Mouse (Mus musculus): Measurements from ENCODE around the gene Pskh1.

Gene Pskh1

DNA sequence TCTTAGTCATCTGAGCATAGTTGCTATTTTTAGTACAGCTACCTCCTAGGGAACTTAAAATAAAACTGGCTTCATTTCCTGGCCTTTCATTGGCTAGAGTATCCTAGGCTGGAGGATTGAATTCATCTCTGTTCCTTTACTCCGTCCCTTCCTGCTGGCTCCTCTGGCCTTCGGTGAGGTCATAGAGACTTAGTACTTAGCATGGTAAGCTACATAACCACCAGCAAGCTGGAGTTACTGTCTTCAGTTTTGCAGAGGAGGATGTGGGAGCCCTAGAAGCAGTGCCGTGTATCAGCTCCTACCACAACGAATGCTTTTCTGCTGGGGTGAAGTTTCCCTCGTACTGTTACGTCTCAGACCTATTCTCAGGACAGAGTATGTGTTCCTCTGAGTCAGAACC, 25.9 kb upstream of the Pskh1 start:
- Histone ChIP-seq H3K36me3 (ENCODE audit: insufficient read depth, low read length) (peaks cover 95% of the 10 kb centered on the region), H3K4me3 (replicated peaks; ENCODE audit: low read length) (no peak overlapping the region), H3K9me3 (ENCODE audit: low read length) (no peaks in the 10 kb centered on the region), H3K4me1 (replicated peaks; ENCODE audit: low read depth, low read length) (peaks cover 89% of the 10 kb centered on the region), H3K27me3 (ENCODE audit: insufficient read depth, low read length) (no peaks in the 10 kb centered on the region)
- TF ChIP-seq NANOG (IDR thresholded peaks at IDR 0.05; ENCODE audit: borderline replicate concordance, low read length) (no peak), POU5F1 (IDR thresholded peaks at IDR 0.05; ENCODE audit: borderline replicate concordance, low read length) (no peak)

DNA sequence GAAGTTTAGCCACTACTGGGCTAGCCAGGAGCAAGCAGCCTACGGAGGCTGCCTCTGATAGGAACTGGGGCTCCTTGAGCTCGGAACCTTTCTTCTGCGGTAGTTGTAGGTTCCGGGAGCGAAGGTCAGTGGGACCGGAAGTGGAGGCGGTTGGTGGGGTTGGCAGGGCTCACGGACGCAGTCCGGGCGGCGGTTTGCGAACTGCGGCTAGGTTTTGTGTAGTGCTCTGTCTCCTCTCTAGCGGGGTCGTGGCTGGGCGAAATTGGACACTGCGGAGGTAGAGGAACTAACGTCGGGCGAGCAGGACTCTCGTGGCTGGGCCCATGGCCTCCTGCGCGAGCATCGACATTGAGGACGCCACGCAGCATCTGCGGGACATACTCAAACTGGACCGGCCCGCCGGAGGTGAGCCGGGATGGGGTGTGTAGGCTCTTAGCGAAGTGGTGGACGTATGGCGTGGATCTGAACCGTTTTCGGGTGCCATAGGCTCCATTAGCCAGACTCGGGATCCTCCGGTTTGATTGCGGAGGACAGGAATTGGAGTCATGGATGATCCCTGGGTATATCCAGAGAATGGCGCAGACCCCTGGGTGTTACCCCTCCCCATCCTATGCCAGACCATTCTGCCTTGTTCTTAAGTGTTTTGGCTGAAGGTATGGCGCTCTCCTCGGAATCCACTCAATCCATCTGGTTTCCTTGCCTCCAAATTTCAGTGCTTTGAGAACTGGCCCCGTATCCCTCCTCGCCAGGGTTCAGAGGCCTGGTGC, 19.3 kb upstream of the Pskh1 start, which contains the start of gene Edc4:
TSS of gene Edc4 (plus strand) at position 128 of the 767 bp plus-strand sequence.
- H3K9me3 ChIP-seq (ENCODE audit: low read length): no peaks in the 10 kb centered on the region
- TF ChIP-seq POU5F1 (IDR thresholded peaks at IDR 0.05; ENCODE audit: borderline replicate concordance, low read length): no peak
- no peak for TF ChIP-seq NANOG (IDR thresholded peaks at IDR 0.05; ENCODE audit: borderline replicate concordance, low read length)
- TF ChIP-seq CTCF (conservative IDR thresholded peaks at IDR 0.05; ENCODE audit: low read length): no peak
- H3K4me3 ChIP-seq (replicated peaks; ENCODE audit: low read length): peak within 1 kb of the TSS; percentile 100

DNA sequence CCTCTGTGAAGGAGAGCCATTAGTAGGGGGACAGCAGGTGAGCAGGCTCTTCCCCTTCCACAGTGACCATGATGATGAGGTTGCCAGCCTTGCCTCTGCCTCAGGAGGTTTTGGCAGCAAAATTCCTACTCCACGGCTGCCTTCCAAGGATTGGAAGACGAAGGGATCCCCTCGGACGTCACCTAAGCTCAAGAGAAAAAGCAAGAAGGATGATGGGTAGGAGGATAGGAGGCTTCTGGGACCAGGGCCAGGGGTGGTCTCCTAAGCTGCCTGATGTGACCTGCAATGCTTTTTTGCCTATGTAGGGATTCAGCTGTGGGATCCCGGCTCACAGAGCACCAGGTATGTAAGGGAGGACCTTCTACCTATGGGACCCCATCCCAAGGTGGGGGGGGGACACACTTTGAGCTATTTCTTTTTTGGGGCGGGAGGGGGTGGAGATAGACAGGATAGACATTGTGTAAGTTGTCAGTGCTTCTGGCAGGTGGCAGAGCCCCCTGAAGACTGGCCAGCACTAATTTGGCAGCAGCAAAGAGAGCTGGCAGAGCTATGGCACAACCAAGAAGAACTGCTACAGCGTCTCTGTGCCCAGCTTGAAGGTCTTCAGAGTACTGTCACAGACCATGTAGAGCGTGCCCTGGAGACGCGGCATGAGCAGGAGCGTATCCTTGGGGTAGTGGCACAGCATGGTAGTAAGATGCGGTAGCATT, 10.3 kb upstream of the Pskh1 start:
- Histone ChIP-seq H3K36me3 (ENCODE audit: insufficient read depth, low read length) (peaks cover 83% of the 10 kb centered on the region), H3K4me1 (replicated peaks; ENCODE audit: low read depth, low read length) (peaks cover 47% of the 10 kb centered on the region), H3K27me3 (ENCODE audit: insufficient read depth, low read length) (no peaks in the 10 kb centered on the region), H3K9me3 (ENCODE audit: low read length) (no peaks in the 10 kb centered on the region), H3K4me3 (replicated peaks; ENCODE audit: low read length) (no peak overlapping the region)
- TF ChIP-seq POU5F1 (IDR thresholded peaks at IDR 0.05; ENCODE audit: borderline replicate concordance, low read length) (no peak), NANOG (IDR thresholded peaks at IDR 0.05; ENCODE audit: borderline replicate concordance, low read length) (no peak), CTCF (conservative IDR thresholded peaks at IDR 0.05; ENCODE audit: low read length) (no peak)

More for the DNA sequence above, 19.3 kb upstream of the Pskh1 start, which contains the start of gene Edc4:
- Histone ChIP-seq H3K36me3 (ENCODE audit: insufficient read depth, low read length) (peaks cover 80% of the 10 kb centered on the region), H3K27me3 (ENCODE audit: insufficient read depth, low read length) (no peaks in the 10 kb centered on the region), H3K4me1 (replicated peaks; ENCODE audit: low read depth, low read length) (peaks cover 56% of the 10 kb centered on the region)

DNA sequence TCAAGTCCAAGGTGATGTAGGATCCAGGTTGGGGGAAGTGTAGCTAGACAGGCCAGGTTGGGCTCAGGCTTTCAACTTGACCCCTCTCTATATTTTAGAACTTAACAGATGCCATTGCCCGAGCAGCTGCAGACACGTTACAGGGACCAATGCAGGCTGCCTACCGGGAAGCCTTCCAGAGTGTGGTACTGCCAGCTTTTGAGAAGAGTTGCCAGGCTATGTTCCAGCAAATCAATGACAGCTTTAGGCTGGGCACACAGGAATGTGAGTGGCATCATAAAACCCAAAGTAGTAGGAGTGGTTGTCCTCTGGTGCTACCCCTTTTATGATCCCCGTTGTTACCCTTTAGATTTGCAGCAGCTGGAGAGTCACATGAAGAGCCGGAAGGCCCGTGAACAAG, 9.4 kb upstream of the Pskh1 start:
- TF ChIP-seq NANOG (IDR thresholded peaks at IDR 0.05; ENCODE audit: borderline replicate concordance, low read length): no peak
- TF ChIP-seq CTCF (conservative IDR thresholded peaks at IDR 0.05; ENCODE audit: low read length): no peak
- no peak for TF ChIP-seq POU5F1 (IDR thresholded peaks at IDR 0.05; ENCODE audit: borderline replicate concordance, low read length)
- Histone ChIP-seq H3K4me1 (replicated peaks; ENCODE audit: low read depth, low read length) (peaks cover 54% of the 10 kb centered on the region), H3K4me3 (replicated peaks; ENCODE audit: low read length) (no peak overlapping the region), H3K9me3 (ENCODE audit: low read length) (no peaks in the 10 kb centered on the region), H3K36me3 (ENCODE audit: insufficient read depth, low read length) (peaks cover 73% of the 10 kb centered on the region), H3K27me3 (ENCODE audit: insufficient read depth, low read length) (no peaks in the 10 kb centered on the region)

DNA sequence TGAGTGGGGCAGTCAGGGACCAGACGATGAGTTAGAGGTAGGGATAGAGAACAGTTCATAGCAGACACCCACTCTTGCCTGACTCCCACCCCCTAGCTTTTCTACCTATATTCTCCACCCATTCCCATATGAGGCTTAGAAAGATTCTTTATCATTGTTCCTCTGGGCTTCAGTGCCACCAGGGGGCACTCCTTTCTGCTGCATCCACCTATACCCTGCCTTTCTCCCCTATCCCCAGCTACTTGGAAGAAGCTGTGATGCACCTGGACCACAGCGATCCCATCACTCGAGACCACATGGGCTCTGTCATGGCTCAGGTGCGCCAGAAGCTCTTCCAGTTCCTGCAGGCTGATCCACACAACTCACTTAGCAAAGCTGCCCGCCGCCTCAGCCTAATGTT, 7.8 kb upstream of the Pskh1 start:
- Histone ChIP-seq H3K27me3 (ENCODE audit: insufficient read depth, low read length) (no peaks in the 10 kb centered on the region), H3K9me3 (ENCODE audit: low read length) (no peaks in the 10 kb centered on the region)
- peak; percentile 42 for TF ChIP-seq CTCF (conservative IDR thresholded peaks at IDR 0.05; ENCODE audit: low read length)
- TF ChIP-seq POU5F1 (IDR thresholded peaks at IDR 0.05; ENCODE audit: borderline replicate concordance, low read length): no peak
- no peak for TF ChIP-seq NANOG (IDR thresholded peaks at IDR 0.05; ENCODE audit: borderline replicate concordance, low read length)

DNA sequence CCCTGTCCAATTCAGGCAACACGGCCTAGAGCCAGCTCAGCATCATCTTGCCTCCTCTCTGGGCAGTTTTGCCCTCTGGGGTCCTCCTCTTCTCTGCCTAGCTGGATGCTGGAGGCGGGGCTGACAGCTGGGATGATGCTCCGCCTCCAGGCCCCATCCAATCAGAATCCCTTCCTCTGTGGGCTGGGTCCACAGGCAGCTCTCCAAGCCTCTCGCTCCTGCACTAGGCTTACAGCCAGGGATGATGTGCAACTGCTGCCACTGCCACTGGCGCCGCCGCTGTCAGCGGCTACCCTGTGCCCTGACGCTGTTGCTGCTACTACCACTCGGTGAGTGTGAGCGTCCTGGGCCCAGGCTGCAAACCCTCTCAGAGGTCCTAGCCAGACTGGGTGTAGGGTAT, 6.9 kb upstream of the Pskh1 start, which contains the start of gene Nrn1l:
TSS of gene Nrn1l (plus strand) at position 229 of the 400 bp plus-strand sequence.
- Histone ChIP-seq H3K4me3 (replicated peaks; ENCODE audit: low read length) (peak within 1 kb of the TSS; percentile 65), H3K36me3 (ENCODE audit: insufficient read depth, low read length) (peaks cover 48% of the 10 kb centered on the region), H3K27me3 (ENCODE audit: insufficient read depth, low read length) (no peaks in the 10 kb centered on the region), H3K4me1 (replicated peaks; ENCODE audit: low read depth, low read length) (peaks cover 43% of the 10 kb centered on the region), H3K9me3 (ENCODE audit: low read length) (no peaks in the 10 kb centered on the region)
- TF ChIP-seq CTCF (conservative IDR thresholded peaks at IDR 0.05; ENCODE audit: low read length): no peak
- TF ChIP-seq POU5F1 (IDR thresholded peaks at IDR 0.05; ENCODE audit: borderline replicate concordance, low read length): no peak
- no peak for TF ChIP-seq NANOG (IDR thresholded peaks at IDR 0.05; ENCODE audit: borderline replicate concordance, low read length)

More for the DNA sequence above, 7.8 kb upstream of the Pskh1 start:
- no peak overlapping the region for H3K4me3 ChIP-seq (replicated peaks; ENCODE audit: low read length)
- H3K36me3 ChIP-seq (ENCODE audit: insufficient read depth, low read length): peaks cover 57% of the 10 kb centered on the region
- H3K4me1 ChIP-seq (replicated peaks; ENCODE audit: low read depth, low read length): peaks cover 52% of the 10 kb centered on the region

DNA sequence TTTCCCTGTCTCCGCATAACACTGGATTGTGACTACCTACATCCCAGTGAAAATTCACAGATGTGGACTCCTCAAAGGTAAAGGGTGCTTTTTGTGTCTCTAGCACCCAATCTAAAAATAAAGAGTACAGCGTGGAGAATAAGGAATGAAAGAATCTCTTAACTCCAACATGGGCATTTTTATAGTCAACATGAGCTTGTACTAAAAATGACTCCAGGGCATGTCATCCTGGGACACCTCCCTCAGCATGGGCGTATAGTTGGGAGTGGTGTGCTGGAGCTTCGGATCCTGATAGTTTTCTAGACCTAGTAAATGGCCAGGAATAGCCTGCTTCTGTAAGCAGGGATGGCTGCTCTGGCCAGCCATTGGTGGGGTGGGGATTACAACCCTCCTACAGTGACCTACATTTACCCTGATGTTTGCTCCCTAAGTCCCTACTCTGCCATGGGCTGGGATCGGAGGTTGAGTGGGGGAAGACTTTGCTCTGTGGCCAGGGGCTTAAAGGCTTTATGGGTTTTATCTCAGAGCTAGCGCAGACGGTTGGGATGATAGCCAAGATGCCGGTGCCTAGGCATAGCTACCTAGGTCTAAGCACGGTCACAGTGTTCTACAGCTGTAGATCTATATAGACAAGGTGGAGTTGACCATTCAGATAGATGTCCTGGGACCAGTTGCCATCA, 2.3 kb upstream of the Pskh1 start:
- Histone ChIP-seq H3K4me3 (replicated peaks; ENCODE audit: low read length) (no peak overlapping the region), H3K4me1 (replicated peaks; ENCODE audit: low read depth, low read length) (peaks cover 44% of the 10 kb centered on the region), H3K27me3 (ENCODE audit: insufficient read depth, low read length) (no peaks in the 10 kb centered on the region), H3K9me3 (ENCODE audit: low read length) (no peaks in the 10 kb centered on the region), H3K36me3 (ENCODE audit: insufficient read depth, low read length) (peaks cover 3% of the 10 kb centered on the region; the same call in 1 of the 2 replicates)
- TF ChIP-seq CTCF (conservative IDR thresholded peaks at IDR 0.05; ENCODE audit: low read length) (no peak), NANOG (IDR thresholded peaks at IDR 0.05; ENCODE audit: borderline replicate concordance, low read length) (no peak), POU5F1 (IDR thresholded peaks at IDR 0.05; ENCODE audit: borderline replicate concordance, low read length) (no peak)
